Mouse (Mus musculus) CH12.LX (cell line): ENCODE measurements at regions not wholly inside any gene's neighbourhood (a gene's known extent, or its start where the extent isn't known, plus 50 kb on each side); places are given as distances from the start of the nearest gene placed in this dataset.

Experiments
- DNase-seq: peaks from one replicate; pipeline ENCODE4 v3.0.0-alpha.2; 2013; ENCODE audit errors: extremely low read depth
- H3K27ac ChIP-seq: 2 replicates; pipeline ENCODE4 v1.5.1; 2012; ENCODE audit warnings: low read depth, mild to moderate bottlenecking, control low read depth, moderate library complexity; ENCODE audit not compliant: insufficient read depth
- H3K27me3 ChIP-seq: replicated peaks from 2 replicates; pipeline ENCODE3; 2012; ENCODE audit warnings: inconsistent platforms
- H3K36me3 ChIP-seq, 2 experiments: replicated peaks in 1 of 2; 2 replicates each; pipeline versions ENCODE3 to v1.6.1; 2012; ENCODE audit warnings: inconsistent platforms in 1 of 2, low read length in 1 of 2, mild to moderate bottlenecking in 1 of 2, mixed read lengths in 1 of 2, moderate library complexity in 1 of 2; ENCODE audit not compliant: control insufficient read depth in 1 of 2, insufficient read depth in 1 of 2
- H3K4me1 ChIP-seq, 2 experiments: 2 replicates each; pipeline ENCODE4 v1.6.1; 2012; ENCODE audit warnings: inconsistent platforms in 1 of 2, moderate library complexity in 1 of 2; ENCODE audit not compliant: insufficient read depth in 2 of 2, control insufficient read depth in 1 of 2
- H3K4me2 ChIP-seq: 2 replicates; pipeline ENCODE4 v1.6.1; 2012; ENCODE audit warnings: low read depth, mild to moderate bottlenecking, control low read depth; ENCODE audit not compliant: poor library complexity, insufficient read depth, severe bottlenecking
- H3K4me3 ChIP-seq, 3 experiments: fragments of 150-350 bp in 1 of 3; sonication (generic) in 1 of 3; replicated peaks in 1 of 3; 2 replicates each; pipeline versions ENCODE3 to v1.5.1; 2011 to 2012; ENCODE audit warnings: low read depth in 2 of 3, low read length in 2 of 3, mild to moderate bottlenecking in 2 of 3, moderate library complexity in 2 of 3, control low read depth in 1 of 3, improper control_type of control experiment in 1 of 3, inconsistent platforms in 1 of 3, mixed read lengths in 1 of 3; ENCODE audit not compliant: poor library complexity in 1 of 3
- H3K79me2 ChIP-seq: replicated peaks from 2 replicates; pipeline ENCODE4 v1.6.1; 2012; ENCODE audit warnings: mild to moderate bottlenecking, moderate library complexity; ENCODE audit not compliant: control insufficient read depth, poor library complexity, insufficient read depth, severe bottlenecking; ENCODE audit errors: extremely low read depth
- H3K9ac ChIP-seq: 2 replicates; pipeline ENCODE4 v1.6.1; 2012; ENCODE audit warnings: low read depth, mild to moderate bottlenecking, control low read depth, moderate library complexity; ENCODE audit not compliant: insufficient read depth
- H3K9me3 ChIP-seq: replicated peaks from 2 replicates; pipeline ENCODE3; 2012; ENCODE audit warnings: low read length, inconsistent platforms, mixed read lengths
- CHD1 ChIP-seq: IDR thresholded peaks from 2 replicates; pipeline ENCODE4 v1.6.1; 2012; ENCODE audit warnings: low read depth, low read length, improper control_type of control experiment, inconsistent platforms
- CHD2 ChIP-seq: IDR thresholded peaks from 2 replicates; pipeline ENCODE4 v1.6.1; 2011; ENCODE audit warnings: low read length, improper control_type of control experiment
- CTCF ChIP-seq, 2 experiments: IDR thresholded peaks in 1 of 2; conservative IDR thresholded peaks in 1 of 2; 2 replicates each; pipeline ENCODE4 v1.5.1; 2011 to 2012; ENCODE audit warnings: low read depth in 2 of 2, low read length in 2 of 2, improper control_type of control experiment in 1 of 2, inconsistent platforms in 1 of 2, mild to moderate bottlenecking in 1 of 2, moderate library complexity in 1 of 2
- ELF1 ChIP-seq: IDR thresholded peaks from 2 replicates; pipeline ENCODE4 v1.6.1; 2014; ENCODE audit warnings: low read depth, mild to moderate bottlenecking, inconsistent platforms, low read length, improper control_type of control experiment
- EP300 ChIP-seq: IDR thresholded peaks from 2 replicates; pipeline ENCODE4 v1.6.1; 2011; ENCODE audit warnings: low read length, improper control_type of control experiment
- GABPA ChIP-seq: IDR thresholded peaks from 2 replicates; pipeline ENCODE4 v1.6.1; 2012; ENCODE audit warnings: low read depth, low read length, improper control_type of control experiment, inconsistent platforms; ENCODE audit not compliant: insufficient replicate concordance
- HCFC1 ChIP-seq: IDR thresholded peaks from 2 replicates; pipeline ENCODE4 v1.6.1; 2012; ENCODE audit warnings: low read depth, mild to moderate bottlenecking, inconsistent platforms, low read length, improper control_type of control experiment
- KAT2A ChIP-seq: IDR thresholded peaks from 2 replicates; pipeline ENCODE4 v1.6.1; 2012; ENCODE audit warnings: low read length, improper control_type of control experiment, inconsistent platforms; ENCODE audit not compliant: insufficient replicate concordance
- MAFK ChIP-seq: IDR thresholded peaks from 2 replicates; pipeline ENCODE4 v1.6.1; 2011; ENCODE audit warnings: low read length, improper control_type of control experiment; ENCODE audit not compliant: insufficient replicate concordance
- MYC ChIP-seq: IDR thresholded peaks from 2 replicates; pipeline ENCODE4 v1.6.1; 2011; ENCODE audit warnings: low read depth, mild to moderate bottlenecking, improper control_type of control experiment, low read length
- NELFE ChIP-seq: IDR thresholded peaks from 2 replicates; pipeline ENCODE4 v1.6.1; 2011; ENCODE audit warnings: low read depth, low read length, improper control_type of control experiment
- PAX5 ChIP-seq: IDR thresholded peaks from 2 replicates; pipeline ENCODE4 v1.6.1; 2012; ENCODE audit warnings: low read length, inconsistent platforms, mixed read lengths
- POLR2A ChIP-seq: IDR thresholded peaks from 2 replicates; pipeline ENCODE4 v1.6.1; 2011; ENCODE audit warnings: low read depth, mild to moderate bottlenecking, improper control_type of control experiment, low read length
- POLR2AphosphoS2 ChIP-seq: IDR thresholded peaks from 2 replicates; pipeline ENCODE4 v1.6.1; 2011; ENCODE audit warnings: low read depth, low read length, improper control_type of control experiment
- RAD21 ChIP-seq: IDR thresholded peaks from 2 replicates; pipeline ENCODE4 v1.6.1; 2011; ENCODE audit warnings: low read depth, mild to moderate bottlenecking, low read length, improper control_type of control experiment, moderate library complexity
- RCOR1 ChIP-seq: conservative IDR thresholded peaks from 2 replicates; pipeline ENCODE4 v1.6.1; 2012; ENCODE audit warnings: low read depth, mild to moderate bottlenecking, inconsistent platforms, low read length, improper control_type of control experiment
- SMC3 ChIP-seq: IDR thresholded peaks from 2 replicates; pipeline ENCODE4 v1.6.1; 2011; ENCODE audit warnings: low read depth, low read length, improper control_type of control experiment
- TBP ChIP-seq: conservative IDR thresholded peaks from 2 replicates; pipeline ENCODE4 v1.6.1; 2011; ENCODE audit warnings: low read depth, low read length, improper control_type of control experiment
- UBTF ChIP-seq: IDR thresholded peaks from 2 replicates; pipeline ENCODE4 v1.6.1; 2012; ENCODE audit warnings: low read depth, mild to moderate bottlenecking, inconsistent platforms, low read length, improper control_type of control experiment, moderate library complexity
- USF1 ChIP-seq: IDR thresholded peaks from 2 replicates; pipeline ENCODE4 v1.6.1; 2014; ENCODE audit warnings: low read depth, mild to moderate bottlenecking, inconsistent platforms, low read length, improper control_type of control experiment
- USF2 ChIP-seq: conservative IDR thresholded peaks from 2 replicates; pipeline ENCODE4 v1.6.1; 2011; ENCODE audit warnings: low read depth, low read length, improper control_type of control experiment
- ZKSCAN1 ChIP-seq: IDR thresholded peaks from 2 replicates; pipeline ENCODE4 v1.6.1; 2012; ENCODE audit warnings: low read depth, inconsistent platforms, low read length, improper control_type of control experiment, borderline replicate concordance
- ZMIZ1 ChIP-seq: IDR thresholded peaks from 2 replicates; pipeline ENCODE4 v1.6.1; 2012; ENCODE audit warnings: low read depth, mild to moderate bottlenecking, inconsistent platforms, low read length, improper control_type of control experiment
- dilution Hi-C: fragments of 300-500 bp; cut with MboI; formaldehyde crosslinking; loops from 2 replicates; pipeline ENCODE4 v1.14.3; 2020; ENCODE audit warnings: low sequenced_read_pairs; ENCODE audit not compliant: extremely low pct_unique_long_range_greater_than_20kb, extremely low pct_ligation_motif_present
- in situ Hi-C: fragments of 300-500 bp; cut with MboI; formaldehyde crosslinking; loops from 3 replicates; pipeline ENCODE4 v1.14.3; 2019; ENCODE audit warnings: low sequenced_read_pairs, low pct_ligation_motif_present, low pct_unique_long_range_greater_than_20kb, mixed read lengths

- no peaks in the 10 kb centered on the region for H3K9me3 ChIP-seq
- no peaks in the 10 kb centered on the region for H3K79me2 ChIP-seq
- no peak overlapping the region for H3K27ac ChIP-seq
- no peaks in the 10 kb centered on the region for H3K36me3 ChIP-seq
- H3K4me3 ChIP-seq: no peak overlapping the region
- H3K27me3 ChIP-seq: no peaks in the 10 kb centered on the region
- no peak overlapping the region for H3K9ac ChIP-seq
- H3K4me2 ChIP-seq: no peak overlapping the region
- dilution Hi-C loops (no loop called here), in situ Hi-C loops (no loop called here)
- DNase-seq: no peak
- no peaks in the 10 kb centered on the region for H3K4me1 ChIP-seq
- TF ChIP-seq KAT2A (no peak), MYC (no peak), MAFK (no peak), RCOR1 (no peak), PAX5 (no peak), POLR2A (no peak), CHD1 (no peak), USF2 (no peak), TBP (no peak)
These were observed 247.4 kb upstream of the Fam174a start for GRCm38 (mm10) chr1:95066040-95066439.

GRCm38 (mm10) chr1:95075151-95075550 is 238.3 kb upstream of the Fam174a start:
- TF ChIP-seq EP300 (no peak), SMC3 (no peak), NELFE (no peak), CTCF (conservative IDR thresholded peaks at IDR 0.05 in 1 of 2, IDR thresholded peaks at IDR 0.05 in 1 of 2; ENCODE audit: low read depth in 2 of 2, low read length in 2 of 2) (no peak), KAT2A (no peak), USF1 (no peak), CHD1 (no peak), PAX5 (no peak), CHD2 (no peak), HCFC1 (no peak), ZKSCAN1 (no peak), RCOR1 (no peak), MYC (no peak), POLR2AphosphoS2 (no peak), RAD21 (no peak), TBP (no peak), GABPA (no peak), ELF1 (no peak), ZMIZ1 (no peak), UBTF (no peak)
- no peaks in the 10 kb centered on the region for H3K9me3 ChIP-seq
- no peak for DNase-seq
- no peak overlapping the region for H3K4me3 ChIP-seq
- H3K27ac ChIP-seq: no peak overlapping the region
- dilution Hi-C loops: no loop called here
- no peak overlapping the region for H3K4me2 ChIP-seq
- no peaks in the 10 kb centered on the region for H3K27me3 ChIP-seq
- no peaks in the 10 kb centered on the region for H3K36me3 ChIP-seq
- H3K9ac ChIP-seq: no peak overlapping the region
- no peaks in the 10 kb centered on the region for H3K79me2 ChIP-seq
- in situ Hi-C loops: no loop called here
- H3K4me1 ChIP-seq: no peaks in the 10 kb centered on the region
